Mouse (Mus musculus): Measurements from ENCODE around the gene Hmgcs2. TPM values are rescaled to one million over a fixed set of nuclear protein-coding genes. Genes with fewer than 3 reads are reported as not detected.

Hmgcs2 gene
- total and polyA plus RNA-seq, 3 experiments: 0.12 to 0.81 TPM; not detected in 1

DNA sequence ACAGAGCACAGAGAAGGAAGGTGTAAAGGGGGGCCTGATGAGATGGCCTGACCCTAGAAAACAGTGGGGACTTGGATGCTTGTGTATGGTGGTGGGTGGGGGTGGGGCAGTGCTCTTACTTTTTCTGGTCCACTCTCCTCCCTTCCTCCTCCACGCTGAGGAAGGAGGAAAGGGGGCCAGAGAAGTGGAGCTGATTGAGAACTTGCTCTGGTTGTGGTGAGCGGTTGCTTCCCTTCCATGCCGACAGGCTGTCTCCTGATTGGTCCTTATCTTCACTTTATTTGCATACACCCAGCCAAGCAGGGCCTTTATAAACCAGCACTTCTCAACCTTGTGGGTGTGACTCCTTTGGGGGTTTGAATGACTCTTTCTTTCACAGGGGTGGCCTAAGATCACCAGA is 26.2 kb upstream of the Hmgcs2 start (continued):
- TF ChIP-seq TBP (IDR thresholded peaks at IDR 0.05; ENCODE audit: low read depth, low read length) (peak; percentile 87), GABPA (IDR thresholded peaks at IDR 0.05; ENCODE audit: low read depth, low read length) (no peak)

- H3K4me3 ChIP-seq (ENCODE audit: control insufficient read depth in 1 of 2, insufficient read depth in 1 of 2, low read depth in 2 of 2, low read length in 2 of 2): no peak overlapping the region
- H3K27ac ChIP-seq (ENCODE audit: control insufficient read depth, low read depth, low read length): no peak overlapping the region
- no peaks in the 10 kb centered on the region for H3K27me3 ChIP-seq (ENCODE audit: control insufficient read depth in 1 of 2, insufficient read depth in 2 of 2, low read length in 2 of 2)
- no peak for DNase-seq (ENCODE audit: low read depth, low spot score)
- no peaks in the 10 kb centered on the region for H3K9me3 ChIP-seq (replicated peaks; ENCODE audit: insufficient read depth, low read length)
- H3K4me1 ChIP-seq (ENCODE audit: control insufficient read depth in 1 of 2, insufficient read depth in 2 of 2, low read length in 2 of 2): peaks cover 0 to 5% of the 10 kb centered on the region in 2 experiments; a peak in 1 of 4 replicates
- H3K9ac ChIP-seq (ENCODE audit: control insufficient read depth, low read depth, low read length, poor library complexity, severe bottlenecking): no peak overlapping the region
- TF ChIP-seq CHD1 (IDR thresholded peaks at IDR 0.05; ENCODE audit: low read depth, low read length): no peak
- no peak for TF ChIP-seq USF2 (IDR thresholded peaks at IDR 0.05; ENCODE audit: borderline replicate concordance in 1 of 2, insufficient read depth in 1 of 2, low read depth in 1 of 2, low read length in 2 of 2)
- H3K36me3 ChIP-seq (ENCODE audit: control insufficient read depth in 1 of 2, insufficient read depth in 2 of 2, low read length in 2 of 2): no peaks in the 10 kb centered on the region; a peak in 1 of 4 replicates
- no peaks in the 10 kb centered on the region for H3K79me2 ChIP-seq (ENCODE audit: control insufficient read depth, insufficient read depth, low read length, poor library complexity)
These were observed 25.3 kb upstream of the Hmgcs2 start for GRCm38 (mm10) chr3:98254656-98255583.

DNA sequence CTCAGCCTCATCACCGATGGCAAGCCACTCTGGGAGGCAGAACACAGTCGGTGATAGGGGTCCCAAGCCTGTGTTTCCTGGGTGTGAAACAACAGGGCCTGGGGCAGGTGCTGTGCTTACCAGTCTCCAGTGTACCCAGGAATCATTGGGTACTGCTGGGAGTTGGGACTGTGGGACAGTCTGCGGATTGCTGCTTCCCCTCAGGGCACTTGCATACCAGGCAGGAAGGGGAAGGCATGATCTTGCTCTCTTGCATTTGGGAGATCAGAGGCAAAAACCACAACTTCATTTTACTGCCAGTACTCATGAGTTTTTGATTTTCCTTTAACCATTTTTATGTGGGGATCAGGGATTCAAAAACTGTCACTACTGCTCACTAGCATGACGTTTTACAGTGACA is 21.5 kb upstream of the Hmgcs2 start:
- Histone ChIP-seq H3K4me3 (ENCODE audit: control insufficient read depth in 1 of 2, insufficient read depth in 1 of 2, low read depth in 2 of 2, low read length in 2 of 2) (no peak overlapping the region), H3K36me3 (ENCODE audit: control insufficient read depth in 1 of 2, insufficient read depth in 2 of 2, low read length in 2 of 2) (peaks cover 0 to 2% of the 10 kb centered on the region in 2 experiments; a peak in 2 of 4 replicates), H3K27ac (ENCODE audit: control insufficient read depth, low read depth, low read length) (no peak overlapping the region), H3K79me2 (ENCODE audit: control insufficient read depth, insufficient read depth, low read length, poor library complexity) (no peaks in the 10 kb centered on the region), H3K9ac (ENCODE audit: control insufficient read depth, low read depth, low read length, poor library complexity, severe bottlenecking) (no peak overlapping the region), H3K4me1 (ENCODE audit: control insufficient read depth in 1 of 2, insufficient read depth in 2 of 2, low read length in 2 of 2) (peaks cover 0 to 11% of the 10 kb centered on the region in 2 experiments; a peak in 2 of 4 replicates), H3K9me3 (replicated peaks; ENCODE audit: insufficient read depth, low read length) (no peaks in the 10 kb centered on the region), H3K27me3 (ENCODE audit: control insufficient read depth in 1 of 2, insufficient read depth in 2 of 2, low read length in 2 of 2) (no peaks in the 10 kb centered on the region)
- no peak for DNase-seq (ENCODE audit: low read depth, low spot score)
- TF ChIP-seq EP300 (IDR thresholded peaks at IDR 0.05; ENCODE audit: low read depth in 1 of 2, low read length in 2 of 2) (no peak), ZMIZ1 (IDR thresholded peaks at IDR 0.05; ENCODE audit: low read depth, low read length) (no peak), CTCF (IDR thresholded peaks at IDR 0.05 in 2 of 3, conservative IDR thresholded peaks at IDR 0.05 in 1 of 3; ENCODE audit: control insufficient read depth in 1 of 3, insufficient read depth in 1 of 3, low read depth in 2 of 3, low read length in 3 of 3, poor library complexity in 1 of 3, severe bottlenecking in 1 of 3) (no peak), TBP (IDR thresholded peaks at IDR 0.05; ENCODE audit: low read depth, low read length) (no peak), HCFC1 (IDR thresholded peaks at IDR 0.05; ENCODE audit: low read depth, low read length) (no peak), ZC3H11A (IDR thresholded peaks at IDR 0.05; ENCODE audit: low read depth, low read length) (no peak), POLR2AphosphoS2 (IDR thresholded peaks at IDR 0.05; ENCODE audit: low read length) (no peak), TCF12 (IDR thresholded peaks at IDR 0.05; ENCODE audit: low read depth, low read length) (no peak), JUND (IDR thresholded peaks at IDR 0.05; ENCODE audit: low read depth, low read length) (no peak), ZKSCAN1 (IDR thresholded peaks at IDR 0.05; ENCODE audit: low read depth, low read length) (no peak), MAFK (IDR thresholded peaks at IDR 0.05; ENCODE audit: borderline replicate concordance, low read depth, low read length) (no peak), RAD21 (IDR thresholded peaks at IDR 0.05; ENCODE audit: low read depth, low read length) (no peak), NRF1 (IDR thresholded peaks at IDR 0.05; ENCODE audit: insufficient read depth, low read depth, low read length, poor library complexity, severe bottlenecking) (no peak), MYB (IDR thresholded peaks at IDR 0.05; ENCODE audit: low read depth, low read length) (no peak), POLR2AphosphoS5 (IDR thresholded peaks at IDR 0.05; ENCODE audit: borderline replicate concordance, low read depth, low read length) (no peak)

Data from MEL (cell line).